Mouse (Mus musculus) activated CD4-positive, CD25-positive, alpha-beta regulatory T cell, adult 4 months (primary cell): ENCODE data around the gene Vps8. TPM values are rescaled to one million over a fixed set of nuclear protein-coding genes. Genes with fewer than 3 reads are reported as not detected.

Source experiments
- ATAC-seq: one replicate; pipeline ENCODE4 v1.8.0; 2017
- polyA plus RNA-seq, 2 experiments: library from polyadenylated mRNA; unstranded; fragments of 100-300 nt; shearing (Covaris generic); gene quantifications; one replicate each; pipeline ENCODE4 v1.2.1; 2017

Vps8 gene
- polyA plus RNA-seq, 2 experiments from 2014 or later: 13.5 to 15.2 TPM

DNA sequence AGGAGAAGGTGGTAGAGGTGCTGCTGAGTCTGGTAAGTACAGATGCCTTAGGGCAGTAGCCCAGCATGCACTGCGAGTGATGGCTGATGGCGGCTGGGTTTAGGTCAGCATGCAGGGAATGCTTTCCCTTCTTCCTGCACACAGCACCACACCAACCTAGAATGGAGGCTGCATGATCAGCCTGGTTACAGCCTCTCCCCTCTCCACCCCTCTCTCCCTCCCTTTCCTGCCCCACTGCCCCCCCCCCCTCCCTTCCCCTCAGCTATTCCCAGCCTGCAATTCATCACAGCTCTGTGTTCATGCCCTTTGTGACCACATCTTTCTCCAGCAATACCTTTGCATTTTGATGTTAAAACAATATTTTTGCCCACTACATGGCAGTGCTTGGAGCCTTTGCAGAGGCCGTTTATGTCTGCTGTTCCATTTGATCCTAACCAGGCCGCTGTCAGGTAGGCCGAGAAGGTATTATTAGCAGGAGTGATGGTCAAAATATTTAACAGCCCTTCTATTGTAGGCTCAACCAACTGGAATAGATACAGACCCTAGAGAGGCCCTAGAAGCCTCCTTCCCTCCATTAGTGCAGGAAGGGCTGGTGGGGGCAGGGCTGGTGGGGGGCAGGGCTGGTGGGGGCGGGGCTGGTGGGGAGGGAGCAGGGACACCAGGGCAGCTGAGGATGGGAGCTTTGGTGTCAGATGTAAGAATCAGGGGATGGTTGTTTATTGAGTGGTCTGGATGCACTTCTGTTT lies 17.5 kb upstream of the Vps8 start:
- no peak for ATAC-seq

DNA sequence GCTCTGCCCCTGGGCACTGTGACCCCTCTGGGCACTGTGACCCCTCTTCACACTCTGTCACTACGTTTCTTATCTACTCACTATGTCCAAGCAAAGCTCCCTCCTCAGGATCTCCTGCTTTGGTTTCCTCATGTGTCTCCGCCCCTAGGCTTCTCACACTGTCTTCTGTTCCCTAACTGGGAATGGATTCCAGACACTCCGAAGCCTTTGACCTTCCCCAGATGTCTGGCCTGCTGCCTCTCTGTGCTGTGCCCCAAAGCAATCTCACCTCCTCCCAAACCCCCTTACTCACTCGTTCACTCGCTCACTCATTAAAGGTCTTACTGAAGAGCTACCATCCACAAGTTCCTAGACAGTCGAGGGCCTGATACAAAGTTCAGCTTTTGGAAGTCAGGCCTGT lies 16.8 kb upstream of the Vps8 start:
- ATAC-seq: no peak

DNA sequence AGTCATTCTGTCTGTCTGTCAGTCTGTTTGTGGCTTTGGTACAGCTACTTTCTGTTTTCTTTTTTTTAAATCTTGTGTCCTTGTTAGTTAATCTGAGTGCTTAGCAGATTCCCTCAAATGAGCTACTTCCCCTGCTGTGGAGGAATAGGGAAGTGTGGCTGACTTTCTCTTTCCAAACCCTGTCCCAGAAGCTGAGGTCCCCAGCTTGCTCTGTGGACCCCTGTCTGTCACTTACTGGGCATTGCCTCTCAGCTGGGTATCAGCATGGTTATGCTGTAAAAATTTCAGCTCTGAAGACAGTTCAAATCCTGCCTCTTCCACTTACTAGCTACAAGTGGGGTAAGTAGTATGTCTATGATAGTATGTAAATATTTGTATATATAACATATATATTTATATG lies 11.1 kb upstream of the Vps8 start:
- no peak for ATAC-seq

DNA sequence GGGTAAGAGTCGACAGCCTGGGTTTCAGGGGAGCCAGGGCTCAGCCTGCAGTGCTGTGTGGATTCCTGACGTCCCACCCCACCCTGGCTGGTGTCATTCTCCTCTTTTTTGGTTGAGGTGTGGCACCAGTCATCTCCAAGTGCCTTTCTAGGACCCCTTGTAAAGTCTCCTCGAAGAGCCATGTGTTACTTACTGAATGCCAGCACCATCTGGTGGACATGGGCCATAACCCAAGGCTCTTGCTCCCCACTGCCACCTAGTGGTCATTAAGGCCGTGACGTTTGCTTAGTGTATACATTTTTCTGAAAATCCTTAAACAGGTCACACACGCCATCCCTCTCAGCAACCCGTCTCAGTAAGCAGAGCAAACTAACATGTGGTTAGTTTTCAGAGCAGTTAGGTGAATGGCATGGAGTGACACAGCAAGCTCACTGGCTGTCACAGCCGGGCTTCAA lies 10.3 kb upstream of the Vps8 start:
- ATAC-seq: peak; percentile 96

DNA sequence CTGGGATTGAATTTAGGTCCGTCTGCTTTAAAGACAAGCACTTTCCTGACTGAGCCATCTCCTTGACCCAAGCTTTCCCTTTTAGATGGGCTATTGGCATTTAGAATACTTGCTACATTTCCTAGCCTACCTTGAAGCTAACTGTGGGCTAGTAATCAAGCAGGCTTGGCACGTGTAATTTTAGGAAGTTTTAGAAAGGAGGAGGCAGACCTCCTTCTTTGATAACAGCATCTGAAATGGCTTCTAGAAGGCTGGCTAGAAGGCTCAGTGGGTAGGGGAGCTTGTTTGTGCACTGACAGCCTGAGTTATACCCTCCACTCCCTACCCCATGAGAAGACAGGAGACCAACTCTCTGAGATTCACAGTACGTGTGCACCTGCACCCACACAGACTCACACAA lies 9.1 kb upstream of the Vps8 start:
- ATAC-seq: no peak

DNA sequence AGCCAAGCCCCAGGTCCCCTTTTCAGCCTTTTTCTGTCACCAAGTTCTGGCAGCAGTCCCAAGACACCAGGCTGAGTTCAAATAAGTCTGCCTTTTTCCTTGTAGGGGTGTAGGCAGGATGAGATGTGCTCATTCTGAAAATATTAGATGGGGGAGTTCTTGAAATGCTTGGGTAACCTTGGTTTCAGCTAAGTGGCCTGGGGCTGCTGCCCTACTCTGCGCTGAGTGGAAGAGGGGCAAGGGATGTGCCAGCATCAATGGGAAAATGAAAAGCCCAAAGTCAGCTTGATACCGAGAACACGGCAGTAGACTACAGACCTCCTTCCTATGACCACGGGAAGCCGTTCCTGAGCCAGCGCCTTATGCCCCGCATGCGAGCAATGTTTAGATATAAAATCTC lies 7.8 kb upstream of the Vps8 start:
- ATAC-seq: no peak

DNA sequence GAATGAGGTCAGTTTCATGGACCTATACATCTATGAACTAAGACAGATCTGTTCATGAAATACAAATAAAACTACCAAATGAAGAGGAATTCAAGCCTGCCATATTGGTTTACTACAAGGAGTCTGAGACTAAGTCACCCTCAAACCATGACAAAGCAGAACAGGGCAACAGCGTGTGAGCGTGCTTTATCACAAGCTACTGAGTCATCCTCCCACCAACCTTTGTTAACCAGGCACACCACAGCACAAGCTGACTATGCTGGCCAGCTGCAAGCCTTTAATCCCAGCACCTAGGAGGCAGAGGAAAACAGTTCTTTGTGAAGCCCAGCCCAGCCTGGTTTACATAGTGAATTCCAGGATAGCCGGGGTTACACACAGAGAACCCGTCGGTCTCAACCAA lies 4.9 kb upstream of the Vps8 start:
- ATAC-seq: no peak

DNA sequence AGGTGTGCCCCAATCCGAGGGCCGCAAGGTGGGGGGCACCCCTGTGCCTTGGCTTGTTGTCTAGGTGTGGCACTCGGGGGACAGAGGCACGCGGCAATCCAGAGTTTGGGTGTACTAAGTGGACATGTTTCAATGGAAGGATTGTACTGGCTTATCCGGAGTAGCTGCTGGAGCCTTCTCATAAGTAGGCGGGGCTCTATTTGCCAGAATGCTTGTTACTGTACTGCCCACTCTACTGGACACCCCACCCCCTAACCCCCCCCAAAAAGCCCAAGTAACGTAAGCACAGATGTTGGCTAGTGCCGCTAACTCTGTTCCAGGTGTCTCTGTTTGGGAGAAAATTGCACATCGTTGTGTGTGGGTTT lies 610 bp downstream of the Vps8 start:
- ATAC-seq: no peak

DNA sequence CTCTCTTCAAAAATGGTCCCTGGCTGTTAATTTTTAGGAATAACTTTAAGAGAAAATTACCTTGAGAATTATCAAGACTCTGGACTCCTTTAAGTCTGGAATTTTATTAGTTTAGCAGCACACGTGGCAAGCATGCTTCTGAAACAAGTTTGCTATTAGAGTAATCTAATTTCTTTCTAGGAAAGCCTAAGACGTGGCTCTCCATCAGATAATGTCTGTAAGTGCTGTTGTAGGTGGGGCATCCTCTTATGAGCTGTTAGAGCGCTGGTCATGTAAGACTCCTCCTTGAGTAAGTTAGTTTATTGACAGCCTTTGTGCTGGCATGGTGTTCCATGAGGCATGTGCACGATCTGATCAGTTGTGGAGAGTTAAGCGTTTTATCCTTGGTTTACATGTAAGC lies 5.2 kb downstream of the Vps8 start:
- ATAC-seq: no peak

DNA sequence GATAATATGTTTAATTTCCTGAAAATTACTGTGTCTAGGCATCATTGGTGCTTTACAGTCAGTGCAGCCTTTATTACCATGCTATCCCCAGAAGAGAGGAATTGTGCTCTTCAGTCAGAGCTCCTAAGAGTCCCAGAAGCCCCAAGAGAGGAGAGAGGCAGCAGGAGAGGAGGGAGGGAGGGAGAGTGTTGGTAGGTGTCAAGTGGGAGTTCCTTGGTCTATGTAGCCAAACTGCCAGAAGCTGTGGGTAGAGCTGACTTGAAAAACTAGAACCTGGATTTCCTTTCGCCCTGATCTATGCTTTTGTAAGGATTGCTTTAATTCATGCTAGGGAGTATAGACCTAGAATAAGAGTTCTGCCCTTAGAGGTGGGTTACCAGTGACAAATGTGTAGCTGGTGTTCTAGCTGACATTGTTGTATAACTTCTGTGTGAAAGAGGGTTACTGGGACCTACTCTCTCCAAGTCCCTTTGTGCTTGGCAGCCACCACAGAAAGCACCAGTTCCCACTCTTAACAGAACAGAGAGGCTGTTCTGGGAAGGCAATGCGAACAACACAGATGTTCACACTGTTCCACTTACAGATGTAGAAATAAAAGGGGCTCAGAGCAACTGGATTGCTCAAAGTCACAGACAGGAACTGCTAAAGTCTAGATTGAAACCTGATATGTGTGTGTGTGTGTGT lies 7.6 kb downstream of the Vps8 start:
- ATAC-seq: no peak

DNA sequence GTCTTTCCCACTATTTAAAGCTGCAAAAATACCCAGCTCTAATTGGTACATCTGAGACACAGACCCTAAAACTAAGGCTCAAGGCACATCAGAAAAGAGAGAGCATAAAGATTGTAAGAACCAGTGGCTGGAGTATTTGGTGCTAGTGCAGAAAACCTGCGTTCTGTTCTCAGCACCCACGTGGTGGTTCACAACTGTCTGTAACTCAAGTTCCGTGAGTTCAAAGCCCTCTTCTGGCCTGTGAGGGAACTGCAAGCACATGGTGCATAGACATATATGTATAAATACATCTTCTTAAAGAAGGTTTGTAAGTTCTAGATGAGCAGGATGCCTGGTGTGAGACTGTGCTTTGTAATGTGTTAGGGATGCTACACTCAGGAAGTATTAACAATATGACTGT lies 8.7 kb downstream of the Vps8 start:
- no peak for ATAC-seq

DNA sequence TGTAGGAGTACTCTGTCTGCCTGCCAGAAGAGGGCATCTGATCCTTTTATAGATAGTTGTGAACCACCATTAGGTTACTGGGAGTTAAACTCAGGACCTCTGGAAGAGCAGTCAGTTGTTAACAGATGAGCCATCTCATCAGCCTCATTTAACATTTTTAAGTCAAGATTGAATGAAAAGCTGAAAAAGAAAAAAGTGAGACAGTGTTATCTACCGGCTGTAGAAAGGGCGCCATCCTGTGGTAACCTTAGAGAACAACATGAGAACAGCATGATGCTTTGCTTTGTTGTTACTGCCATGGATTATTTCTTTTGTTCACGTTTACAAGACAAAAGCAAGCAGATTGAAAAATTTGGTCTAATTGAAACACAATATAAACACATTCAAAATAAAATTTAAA lies 10.6 kb downstream of the Vps8 start:
- no peak for ATAC-seq

DNA sequence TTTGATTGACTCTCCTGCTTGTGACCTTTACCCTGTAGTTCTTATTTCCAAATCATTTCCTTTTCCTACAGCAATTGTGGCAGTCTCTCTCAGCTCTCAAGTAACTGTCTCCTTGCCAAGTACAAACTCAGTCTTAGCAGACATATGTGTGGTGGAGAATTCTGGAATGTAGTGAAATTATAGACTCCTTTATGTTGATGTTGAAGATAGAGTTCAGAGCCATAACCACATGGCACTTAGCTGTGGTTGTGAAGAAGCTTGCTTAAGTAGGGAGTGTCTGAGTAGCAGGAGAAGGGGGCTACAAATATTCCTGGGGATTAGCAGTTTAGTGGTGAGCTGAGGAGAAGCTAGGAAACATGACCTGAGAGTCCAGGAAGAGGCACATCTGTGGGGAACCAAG lies 18.1 kb downstream of the Vps8 start:
- ATAC-seq: no peak

DNA sequence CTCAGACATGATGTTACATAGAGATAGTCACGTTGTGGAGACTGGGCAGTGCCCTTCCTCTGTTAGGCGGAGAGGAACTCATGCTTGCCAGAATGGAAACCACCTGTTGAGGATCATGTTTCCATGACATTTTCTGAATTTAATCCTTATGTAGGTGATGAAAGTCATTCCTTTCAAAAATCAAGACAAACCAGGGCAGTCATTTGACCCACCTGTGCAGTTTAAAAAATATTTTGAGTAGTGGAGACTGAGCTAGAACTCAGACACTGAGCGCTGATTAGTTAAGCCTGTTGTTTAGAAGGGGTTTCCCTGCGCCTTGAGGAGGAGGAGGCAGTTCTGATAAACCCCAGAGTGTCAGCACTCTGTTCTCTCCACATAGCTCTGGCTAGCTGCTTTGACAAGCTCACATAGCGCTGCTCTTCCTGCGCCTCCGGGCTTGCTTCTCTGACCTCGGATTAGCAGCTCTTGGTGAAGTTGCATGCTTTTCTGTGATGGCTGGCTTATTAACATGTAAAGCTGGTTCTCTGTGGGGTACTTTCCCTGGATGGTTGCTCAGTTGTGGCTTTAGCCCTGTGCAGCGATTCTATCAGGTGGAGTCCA lies 22.2 kb downstream of the Vps8 start:
- ATAC-seq: no peak

DNA sequence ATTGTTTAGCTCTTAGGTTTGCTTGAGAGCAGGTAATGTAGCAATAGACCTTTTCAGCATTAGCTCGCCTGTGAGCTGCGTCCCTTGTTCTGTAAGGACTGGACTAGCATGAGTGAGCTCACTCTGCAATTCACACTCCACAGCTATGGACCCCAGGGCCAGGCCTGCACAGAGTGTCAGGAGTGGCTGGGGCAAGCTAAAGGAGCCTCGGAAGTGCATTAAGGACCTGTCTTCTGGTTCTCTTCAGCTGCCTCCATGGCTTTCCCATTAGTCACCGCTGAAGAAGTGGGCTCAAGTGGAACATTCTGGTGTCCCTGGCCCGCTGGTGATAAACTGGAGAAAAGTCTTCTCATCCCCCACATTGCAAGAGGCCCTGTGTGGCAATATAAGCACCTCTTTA lies 24.5 kb downstream of the Vps8 start:
- no peak for ATAC-seq

DNA sequence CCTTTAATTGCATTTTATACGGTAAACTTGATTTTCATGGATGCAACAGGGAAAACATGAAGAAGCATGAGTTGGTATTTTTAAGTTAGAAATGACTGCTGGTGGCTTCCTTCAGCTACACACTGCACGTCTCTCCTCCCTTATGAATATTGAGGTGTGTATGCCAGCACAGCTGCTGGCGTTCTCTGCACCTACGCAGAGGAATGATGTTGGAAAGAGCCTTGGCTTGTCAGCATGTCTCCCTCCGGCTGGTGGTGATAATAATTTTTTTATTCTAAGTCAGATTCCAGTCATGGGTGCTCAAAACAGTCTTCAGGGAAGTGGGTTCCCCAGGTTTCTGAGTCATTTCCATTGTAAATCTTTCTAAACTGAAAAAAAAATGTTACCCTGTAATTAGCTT lies 25.5 kb downstream of the Vps8 start:
- no peak for ATAC-seq

DNA sequence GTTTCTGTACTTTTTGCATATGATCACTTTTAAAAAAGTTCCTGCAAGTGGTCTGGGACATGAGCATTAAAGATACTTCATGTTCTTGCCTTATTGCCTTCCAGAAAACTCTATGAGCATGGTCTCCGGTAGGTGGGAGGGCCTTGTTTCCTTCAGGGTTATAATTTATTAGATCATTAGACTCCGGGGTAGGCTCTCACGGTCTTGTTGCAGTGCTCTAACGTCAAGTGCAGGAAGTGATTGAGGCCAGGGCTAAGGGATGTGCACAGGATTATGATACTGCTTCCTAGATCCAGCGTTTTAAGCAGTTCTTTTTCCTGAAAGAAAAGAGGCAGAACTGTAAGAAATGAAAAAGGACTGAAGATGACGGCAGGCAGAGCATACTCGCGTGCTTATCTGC lies 27.0 kb downstream of the Vps8 start:
- ATAC-seq: no peak

DNA sequence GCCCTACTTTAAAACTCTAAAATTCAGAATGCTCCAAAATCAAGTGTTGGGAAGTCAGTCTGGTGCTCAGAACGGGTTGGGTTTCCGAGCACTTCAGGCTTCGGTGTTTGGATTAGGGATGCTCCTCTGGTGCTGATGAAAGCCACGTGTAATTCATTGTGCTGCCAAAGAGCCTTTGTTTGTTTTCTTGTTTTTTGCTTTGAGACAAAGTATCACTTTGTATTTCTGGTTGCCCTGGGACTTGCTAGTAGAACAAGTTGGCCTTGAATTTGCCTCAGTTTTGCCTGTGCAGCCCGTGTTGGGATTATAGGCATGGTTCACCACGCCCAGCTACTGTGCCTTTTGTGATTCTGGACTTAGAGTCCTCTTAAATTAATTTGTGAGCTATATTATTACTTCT lies 29.7 kb downstream of the Vps8 start:
- ATAC-seq: no peak

DNA sequence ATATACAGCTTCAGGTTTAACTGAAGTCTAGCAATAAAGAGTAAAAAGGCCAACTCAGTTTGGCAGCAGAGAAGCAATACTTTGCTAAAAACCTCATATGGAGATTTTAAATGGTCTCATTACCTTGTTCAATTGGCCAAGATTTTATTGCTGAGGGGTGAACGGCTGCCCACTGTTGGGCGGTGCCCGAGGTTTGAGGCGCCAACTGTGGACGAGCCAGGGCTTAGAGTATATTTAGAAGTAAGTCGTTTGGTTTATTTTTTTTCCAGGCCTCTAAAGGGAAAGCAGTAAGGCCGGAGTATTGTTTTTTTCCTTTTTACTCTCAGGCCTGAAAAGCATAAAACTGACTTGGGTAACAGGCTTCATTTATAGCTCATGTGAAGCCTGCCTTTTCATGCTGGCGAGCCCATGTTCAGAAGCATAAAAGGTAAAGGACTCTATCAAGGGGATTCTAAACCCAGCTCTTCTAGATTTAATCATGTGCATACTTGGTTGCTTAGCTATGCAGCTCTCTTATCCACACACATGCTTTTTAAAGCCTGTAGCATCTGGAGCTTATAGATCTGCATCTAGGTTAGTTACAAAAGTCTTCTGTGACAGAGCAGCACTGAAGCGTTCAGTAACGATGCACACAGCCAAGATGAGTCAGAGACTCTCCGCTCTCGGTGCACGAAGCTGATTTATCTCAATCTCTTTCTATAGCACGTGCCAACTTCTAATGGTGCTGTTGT lies 34.9 kb downstream of the Vps8 start:
- ATAC-seq: no peak

DNA sequence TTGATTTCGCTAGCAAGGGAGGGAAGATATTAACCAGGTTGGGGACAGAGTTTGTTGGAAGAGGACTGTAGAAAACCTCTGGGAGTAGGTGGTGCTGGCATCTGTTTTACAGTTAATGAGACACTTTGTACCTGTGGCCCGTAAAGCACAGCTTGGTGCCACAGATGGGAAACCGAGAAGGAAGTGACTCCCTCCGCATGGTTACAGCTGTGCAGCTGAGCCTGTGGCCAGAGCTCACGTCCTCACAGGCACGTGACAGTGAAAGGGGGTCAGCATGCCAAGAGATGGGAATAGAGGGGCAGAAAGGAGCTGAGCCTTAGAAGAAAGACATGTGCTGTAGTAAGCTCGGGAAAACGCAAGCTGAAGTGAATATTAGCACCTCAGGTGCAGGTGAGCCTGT lies 43.0 kb downstream of the Vps8 start:
- ATAC-seq: no peak

DNA sequence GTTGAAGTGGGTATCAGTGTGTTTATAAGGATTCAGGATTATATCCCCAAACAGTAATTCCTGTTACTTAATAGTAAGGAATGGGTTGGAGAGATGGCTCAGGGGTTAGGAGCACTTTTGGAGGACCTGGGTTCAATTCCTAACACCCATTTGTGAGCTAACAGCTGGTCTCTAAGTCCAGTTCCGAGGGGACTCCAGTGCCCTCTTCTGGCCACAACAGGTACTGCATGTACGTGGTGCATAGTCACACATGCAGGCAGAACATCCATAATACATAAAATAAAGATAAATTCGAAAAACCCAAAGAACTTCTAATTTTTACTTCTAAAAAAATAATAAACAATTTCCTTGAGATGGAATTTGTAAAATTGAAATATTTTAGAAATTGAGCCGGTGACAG lies 47.5 kb downstream of the Vps8 start:
- no peak for ATAC-seq

DNA sequence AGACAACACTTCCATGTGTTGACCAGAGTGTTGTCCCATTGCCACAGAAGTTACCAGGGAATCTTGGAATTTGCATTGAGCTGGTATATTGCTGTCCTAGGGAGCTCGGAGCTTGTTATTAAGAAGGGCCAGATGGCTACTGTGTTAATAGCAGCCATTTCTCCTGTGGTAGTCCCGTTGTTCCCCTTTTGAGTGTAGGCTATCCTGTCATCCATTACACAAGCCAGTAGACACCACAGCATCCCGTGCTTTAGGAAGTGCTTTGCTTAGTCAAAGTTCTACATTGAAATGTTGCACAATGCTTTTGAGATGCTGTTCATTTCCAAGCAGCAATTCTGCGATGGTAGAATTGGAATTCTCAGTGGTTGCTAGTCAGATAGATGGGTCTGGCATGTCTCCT lies 54.2 kb downstream of the Vps8 start:
- no peak for ATAC-seq

DNA sequence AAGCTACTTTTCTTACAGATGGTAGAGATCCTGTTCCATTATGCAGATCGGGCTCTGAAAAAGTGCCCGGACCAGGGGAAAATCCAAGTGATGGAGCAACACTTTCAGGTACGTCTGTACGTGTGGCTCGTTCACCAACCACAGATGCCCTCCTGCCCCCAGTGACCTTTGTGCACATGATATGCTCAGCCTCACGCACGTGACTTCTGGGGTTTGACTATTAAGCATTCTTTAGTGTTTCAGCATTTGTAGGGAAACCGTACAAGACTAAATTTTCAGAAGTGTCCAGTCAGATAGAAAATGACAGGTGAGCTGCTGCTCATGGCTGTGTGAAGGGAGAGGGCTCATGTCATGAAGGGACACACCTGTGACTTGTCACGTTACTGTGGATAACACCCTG lies 55.5 kb downstream of the Vps8 start:
- ATAC-seq: no peak

DNA sequence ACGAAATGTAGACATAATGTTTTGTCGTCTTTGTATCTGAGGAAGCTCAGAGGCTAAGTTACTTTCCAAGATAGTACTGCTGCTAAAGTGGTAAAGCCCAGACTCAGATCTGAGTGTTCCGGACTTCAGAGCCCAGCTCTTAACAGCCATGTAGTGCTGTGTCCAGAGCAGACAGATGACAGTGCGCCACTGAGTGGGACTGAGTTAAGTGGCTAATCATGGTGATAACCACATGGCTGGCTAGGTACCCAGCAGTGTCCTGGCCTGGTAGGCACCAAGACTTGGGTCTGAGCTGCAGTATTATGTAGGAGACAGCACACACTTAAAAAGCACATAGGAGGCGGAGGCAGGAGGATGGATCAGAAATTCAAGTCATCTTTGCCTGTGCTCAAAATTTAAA lies 60.9 kb downstream of the Vps8 start:
- no peak for ATAC-seq
